Mouse (Mus musculus) MEL (cell line): ENCODE results near the gene Leo1. TPM values are rescaled to one million over a fixed set of nuclear protein-coding genes. Genes with fewer than 3 reads are reported as not detected.

Experiments
- DNase-seq: peaks from one replicate; pipeline ENCODE4 v3.0.0; 2011; ENCODE audit warnings: low read depth, low spot score
- H3K27ac ChIP-seq: 2 replicates; pipeline ENCODE4 v1.5.1; 2012; ENCODE audit warnings: low read depth, mild to moderate bottlenecking, control low read depth, low read length, moderate library complexity; ENCODE audit not compliant: control insufficient read depth
- H3K27me3 ChIP-seq, 2 experiments: fragments of 150-350 bp in 1 of 2; sonication (generic) in 1 of 2; 2 replicates each; pipeline ENCODE4 v1.6.1; 2012; ENCODE audit warnings: low read length in 2 of 2, mild to moderate bottlenecking in 2 of 2, improper control_type of control experiment in 1 of 2, moderate library complexity in 1 of 2; ENCODE audit not compliant: insufficient read depth in 2 of 2, control insufficient read depth in 1 of 2
- H3K36me3 ChIP-seq, 2 experiments: 2 replicates each; pipeline ENCODE4 v1.6.1; 2012 to 2014; ENCODE audit warnings: low read length in 2 of 2, improper control_type of control experiment in 1 of 2, inconsistent platforms in 1 of 2, mild to moderate bottlenecking in 1 of 2; ENCODE audit not compliant: insufficient read depth in 2 of 2, control insufficient read depth in 1 of 2
- H3K4me1 ChIP-seq, 2 experiments: fragments of 150-350 bp in 1 of 2; sonication (generic) in 1 of 2; 2 replicates each; pipeline ENCODE4 v1.6.1; 2012; ENCODE audit warnings: low read length in 2 of 2, improper control_type of control experiment in 1 of 2, mild to moderate bottlenecking in 1 of 2; ENCODE audit not compliant: insufficient read depth in 2 of 2, control insufficient read depth in 1 of 2
- H3K4me3 ChIP-seq, 2 experiments: fragments of 150-350 bp in 1 of 2; sonication (generic) in 1 of 2; 2 replicates each; pipeline ENCODE4 v1.5.1; 2012; ENCODE audit warnings: low read depth in 2 of 2, low read length in 2 of 2, mild to moderate bottlenecking in 2 of 2, moderate library complexity in 2 of 2, control low read depth in 1 of 2, improper control_type of control experiment in 1 of 2; ENCODE audit not compliant: control insufficient read depth in 1 of 2, insufficient read depth in 1 of 2
- H3K79me2 ChIP-seq: 2 replicates; pipeline ENCODE4 v1.6.1; 2012; ENCODE audit warnings: mild to moderate bottlenecking, low read length, moderate library complexity; ENCODE audit not compliant: control insufficient read depth, poor library complexity, insufficient read depth
- H3K9ac ChIP-seq: 2 replicates; pipeline ENCODE4 v1.6.1; 2012; ENCODE audit warnings: low read depth, mild to moderate bottlenecking, control low read depth, low read length, moderate library complexity; ENCODE audit not compliant: control insufficient read depth, poor library complexity, severe bottlenecking
- H3K9me3 ChIP-seq: fragments of 150-350 bp; sonication (generic); replicated peaks from 2 replicates; pipeline ENCODE4 v1.6.1; 2012; ENCODE audit warnings: mild to moderate bottlenecking, low read length, improper control_type of control experiment, moderate library complexity; ENCODE audit not compliant: insufficient read depth
- CHD2 ChIP-seq: IDR thresholded peaks from 2 replicates; pipeline ENCODE4 v1.6.1; 2011; ENCODE audit warnings: low read length, improper control_type of control experiment
- ETS1 ChIP-seq: IDR thresholded peaks from 2 replicates; pipeline ENCODE4 v1.6.1; 2012; ENCODE audit warnings: low read depth, mild to moderate bottlenecking, inconsistent platforms, low read length, improper control_type of control experiment, moderate library complexity
- MAFK ChIP-seq: IDR thresholded peaks from 2 replicates; pipeline ENCODE4 v1.6.1; 2011; ENCODE audit warnings: low read depth, mild to moderate bottlenecking, low read length, improper control_type of control experiment, borderline replicate concordance
- MEF2A ChIP-seq: IDR thresholded peaks from 2 replicates; pipeline ENCODE4 v1.6.1; 2014; ENCODE audit warnings: low read depth, mild to moderate bottlenecking, inconsistent platforms, low read length, improper control_type of control experiment; ENCODE audit not compliant: poor library complexity, insufficient replicate concordance, severe bottlenecking; ENCODE audit errors: extremely low read depth
- NRF1 ChIP-seq: IDR thresholded peaks from 2 replicates; pipeline ENCODE4 v1.6.1; 2014; ENCODE audit warnings: low read depth, mild to moderate bottlenecking, inconsistent platforms, low read length, improper control_type of control experiment, moderate library complexity; ENCODE audit not compliant: poor library complexity, insufficient read depth, severe bottlenecking
- POLR2AphosphoS5 ChIP-seq: IDR thresholded peaks from 2 replicates; pipeline ENCODE4 v1.6.1; 2012; ENCODE audit warnings: low read depth, borderline replicate concordance, mild to moderate bottlenecking, inconsistent platforms, low read length, moderate library complexity, mixed read lengths
- RAD21 ChIP-seq: IDR thresholded peaks from 2 replicates; pipeline ENCODE4 v1.6.1; 2011; ENCODE audit warnings: mild to moderate bottlenecking, low read depth, low read length, improper control_type of control experiment
- RCOR1 ChIP-seq: IDR thresholded peaks from 2 replicates; pipeline ENCODE4 v1.6.1; 2012; ENCODE audit warnings: low read depth, mild to moderate bottlenecking, inconsistent platforms, low read length, improper control_type of control experiment
- SMC3 ChIP-seq: IDR thresholded peaks from 2 replicates; pipeline ENCODE4 v1.6.1; 2011; ENCODE audit warnings: low read depth, low read length, improper control_type of control experiment
- USF2 ChIP-seq, 2 experiments: IDR thresholded peaks; 2 replicates each; pipeline ENCODE4 v1.6.1; 2011 to 2012; ENCODE audit warnings: improper control_type of control experiment in 2 of 2, low read length in 2 of 2, borderline replicate concordance in 1 of 2, inconsistent platforms in 1 of 2, low read depth in 1 of 2, mild to moderate bottlenecking in 1 of 2; ENCODE audit not compliant: insufficient read depth in 1 of 2
- ZC3H11A ChIP-seq: IDR thresholded peaks from 2 replicates; pipeline ENCODE4 v1.6.1; 2012; ENCODE audit warnings: low read depth, mild to moderate bottlenecking, inconsistent platforms, low read length, improper control_type of control experiment
- ZMIZ1 ChIP-seq: IDR thresholded peaks from 2 replicates; pipeline ENCODE4 v1.6.1; 2012; ENCODE audit warnings: low read depth, mild to moderate bottlenecking, inconsistent platforms, low read length, improper control_type of control experiment, moderate library complexity
- polyA plus RNA-seq, 2 experiments: library from polyadenylated mRNA; stranded (reverse) in 1 of 2; unstranded in 1 of 2; fragments of >175 nt in 1 of 2; fragments of >200 nt in 1 of 2; gene quantifications; 2 replicates each; pipeline versions ENCODE4 v1.2.1 to v1.2.4; 2012; ENCODE audit warnings: low replicate concordance in 2 of 2, low read depth in 1 of 2; ENCODE audit not compliant: insufficient read length in 2 of 2, insufficient read depth in 1 of 2, missing spikeins in 1 of 2
- total RNA-seq: library from RNA; depleted of rRNA; stranded (reverse); fragments of 300-350 nt; gene quantifications from 2 replicates; pipeline ENCODE4 v1.2.3, GENCODE M21; 2012

Leo1 gene
- total and polyA plus RNA-seq, 3 experiments = 42.6 to 49.0 TPM; not detected in 1

DNA sequence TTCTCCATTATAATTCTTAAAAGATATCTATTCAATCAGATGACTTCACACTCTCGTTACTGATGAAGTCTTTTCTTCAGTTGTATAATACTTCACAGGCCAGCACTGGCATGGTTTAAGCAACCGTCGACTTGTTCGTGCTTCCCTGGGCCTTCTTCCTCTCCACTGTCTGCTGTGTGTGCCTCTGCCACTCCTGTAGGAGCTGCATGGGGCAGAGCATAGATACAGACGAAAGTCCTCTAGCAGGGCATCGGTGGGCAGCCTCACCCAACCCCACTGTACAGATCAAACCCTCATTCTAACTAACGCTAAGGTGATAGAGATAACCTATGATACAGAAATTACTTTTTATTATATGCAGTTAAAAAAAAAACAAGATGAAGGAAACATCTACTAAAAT is 57.2 kb downstream of the Leo1 start:
- Histone ChIP-seq H3K9ac (no peak overlapping the region), H3K9me3 (no peaks in the 10 kb centered on the region), H3K27ac (no peak overlapping the region), H3K36me3 (no peaks in the 10 kb centered on the region; a peak in 1 of 4 replicates), H3K27me3 (no peaks in the 10 kb centered on the region), H3K79me2 (no peaks in the 10 kb centered on the region; the same call in 1 of the 2 replicates), H3K4me1 (no peaks in the 10 kb centered on the region), H3K4me3 (no peak overlapping the region)
- no peak for DNase-seq
- TF ChIP-seq USF2 (IDR thresholded peaks at IDR 0.05; ENCODE audit: borderline replicate concordance in 1 of 2, insufficient read depth in 1 of 2, low read depth in 1 of 2, low read length in 2 of 2) (no peak), ZC3H11A (no peak), MEF2A (no peak), CHD2 (no peak), RAD21 (no peak)

DNA sequence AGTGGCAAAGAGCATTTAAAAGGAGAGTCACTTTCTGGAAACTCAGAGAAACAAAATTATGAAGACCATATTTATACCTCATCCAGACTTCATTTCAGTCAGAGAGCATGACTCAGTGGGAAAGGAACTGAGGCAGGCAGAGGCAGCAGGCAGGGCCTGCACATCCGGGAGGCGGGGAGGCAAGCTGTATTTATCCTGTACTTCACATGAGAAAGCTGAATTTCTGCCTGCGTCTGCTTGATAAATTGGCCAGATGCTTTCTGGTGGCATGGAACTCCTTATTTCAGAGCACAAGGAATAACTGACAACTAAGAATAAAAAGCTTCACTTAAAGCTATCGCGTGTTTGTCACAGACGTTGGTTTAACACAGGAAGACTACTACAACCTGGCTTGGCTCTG is 63.0 kb downstream of the Leo1 start:
- Histone ChIP-seq H3K4me3 (no peak overlapping the region), H3K27me3 (no peaks in the 10 kb centered on the region), H3K36me3 (peaks cover 0 to 6% of the 10 kb centered on the region in 2 experiments; a peak in 2 of 4 replicates), H3K79me2 (no peaks in the 10 kb centered on the region; the same call in 1 of the 2 replicates), H3K27ac (no peak overlapping the region), H3K9me3 (no peaks in the 10 kb centered on the region), H3K9ac (no peak overlapping the region), H3K4me1 (no peaks in the 10 kb centered on the region)
- no peak for TF ChIP-seq ZMIZ1
- TF ChIP-seq NRF1 = no peak
- TF ChIP-seq POLR2AphosphoS5 = no peak
- DNase-seq = no peak

GRCm38 (mm10) chr9:75511236-75511939 is 70.1 kb downstream of the Leo1 start:
- no peaks in the 10 kb centered on the region for H3K27me3 ChIP-seq
- H3K9ac ChIP-seq = no peak overlapping the region
- H3K4me1 ChIP-seq = no peaks in the 10 kb centered on the region
- no peak overlapping the region for H3K27ac ChIP-seq
- DNase-seq = peak; percentile 79
- no peaks in the 10 kb centered on the region for H3K9me3 ChIP-seq
- no peaks in the 10 kb centered on the region for H3K79me2 ChIP-seq
- peaks cover 2 to 12% of the 10 kb centered on the region in 2 experiments; a peak in 3 of 4 replicates for H3K36me3 ChIP-seq
- no peak overlapping the region for H3K4me3 ChIP-seq
- TF ChIP-seq RCOR1 = no peak
- TF ChIP-seq NRF1 = no peak
- no peak for TF ChIP-seq SMC3
- TF ChIP-seq MAFK = peak; percentile 17; the same call in 1 of the 2 replicates
- peak; percentile 28; the same call in 1 of the 2 replicates for TF ChIP-seq ETS1
